Mouse (Mus musculus) adrenal gland, postnatal 10 days (tissue): ENCODE measurements around the gene Lrguk. TPM values are rescaled to one million over a fixed set of nuclear protein-coding genes. Genes with fewer than 3 reads are reported as not detected.

Experiments
- DNase-seq: peaks from one replicate; pipeline ENCODE4 v3.0.0; 2021; ENCODE audit warnings: mixed read lengths
- long read RNA-seq, 2 experiments: library from polyadenylated mRNA; stranded (forward); transcript quantifications; one replicate each; pipeline ENCODE4 v2.0.0; 2021
- total RNA-seq, 2 experiments: library from RNA; stranded (reverse); gene quantifications; 2 replicates each; pipeline ENCODE4 v1.2.3; 2021

Gene Lrguk
- under 1 TPM; 0.45 to 0.76 TPM for total RNA-seq
- long read RNA-seq, experiment 1, result 0 reads
- long read RNA-seq, experiment 2, result 0 reads

DNA sequence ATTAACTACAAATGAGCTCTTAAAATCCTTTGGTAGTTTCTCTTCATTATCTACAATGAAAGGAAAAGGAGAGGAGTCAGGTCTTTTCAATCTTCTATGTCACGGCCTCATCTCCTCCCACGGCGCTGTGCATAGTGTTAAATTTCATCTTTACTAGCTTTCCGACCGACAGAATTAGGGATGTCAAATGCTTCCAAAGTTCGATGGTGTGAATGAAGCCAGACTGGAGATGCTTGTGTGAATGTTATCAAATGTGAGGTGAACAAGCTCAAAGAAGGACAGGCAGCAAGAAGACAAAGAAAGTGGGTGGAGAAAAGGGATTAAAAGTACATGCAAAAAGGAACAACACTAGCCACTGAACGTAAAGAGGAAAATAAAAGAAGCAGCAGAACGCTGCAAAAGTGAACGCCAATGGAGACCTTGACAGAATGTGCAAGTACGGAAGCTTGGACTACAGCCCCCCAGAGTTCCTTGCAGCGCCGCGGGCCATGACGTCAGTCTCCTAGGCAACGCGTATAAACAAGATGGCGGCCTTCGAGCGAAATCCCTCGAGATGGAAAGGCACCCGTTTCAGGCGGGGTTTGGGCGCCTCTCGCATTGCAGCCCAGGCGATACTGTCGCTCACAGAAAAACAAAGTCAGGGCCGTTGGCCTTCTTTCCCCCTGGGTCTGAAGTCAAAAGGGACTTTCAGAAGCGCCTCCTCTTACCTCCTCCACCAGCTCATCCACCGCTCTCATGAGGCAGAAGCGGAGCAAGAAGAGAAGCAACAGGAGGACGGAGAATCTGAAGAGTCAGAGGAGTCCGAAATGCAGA, at the start of gene Lrguk:
Gene Lrguk (plus strand): TSS at position 516 of the 813 bp plus-strand sequence.
- DNase-seq, result peak; percentile 90

DNA sequence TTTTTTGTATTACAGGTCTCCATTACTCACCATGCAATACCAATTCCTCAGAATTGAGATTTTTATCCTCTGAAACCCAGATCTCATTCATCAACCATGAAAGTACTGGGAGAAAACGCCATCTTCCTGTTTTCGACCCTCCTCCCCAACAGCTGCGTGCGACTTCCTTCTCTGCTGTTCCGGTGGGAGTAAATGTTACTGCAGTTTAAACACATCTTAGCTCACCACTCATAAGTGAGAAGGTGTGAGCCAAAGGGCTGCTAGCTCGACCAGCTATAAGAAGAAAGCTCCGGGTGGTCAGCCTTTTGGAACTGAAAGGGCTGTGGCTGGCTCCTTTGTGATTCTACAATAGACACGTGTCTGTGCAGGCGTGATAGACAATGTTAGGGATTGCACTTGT, 46.5 kb upstream of the Lrguk start:
- DNase-seq, result no peak

DNA sequence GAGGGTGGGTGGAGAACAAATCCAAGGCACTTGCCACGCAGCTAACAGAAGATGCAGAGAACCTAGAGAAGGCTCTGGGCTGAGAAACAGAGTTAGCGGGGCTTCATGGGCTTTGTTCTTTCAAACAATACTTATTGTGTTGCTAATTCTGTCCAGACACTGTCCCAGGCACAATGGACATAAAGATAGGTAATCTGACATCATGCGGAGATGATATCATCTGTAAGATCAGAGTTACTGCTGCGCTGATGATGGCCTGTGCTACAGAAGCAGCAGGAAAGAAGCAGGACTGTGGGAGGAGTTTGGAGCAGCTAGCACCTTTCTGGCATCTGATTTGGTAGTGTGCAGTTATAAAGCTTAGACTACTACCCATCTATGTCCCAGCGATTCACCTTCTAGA, 42.1 kb upstream of the Lrguk start:
- DNase-seq, result no peak

DNA sequence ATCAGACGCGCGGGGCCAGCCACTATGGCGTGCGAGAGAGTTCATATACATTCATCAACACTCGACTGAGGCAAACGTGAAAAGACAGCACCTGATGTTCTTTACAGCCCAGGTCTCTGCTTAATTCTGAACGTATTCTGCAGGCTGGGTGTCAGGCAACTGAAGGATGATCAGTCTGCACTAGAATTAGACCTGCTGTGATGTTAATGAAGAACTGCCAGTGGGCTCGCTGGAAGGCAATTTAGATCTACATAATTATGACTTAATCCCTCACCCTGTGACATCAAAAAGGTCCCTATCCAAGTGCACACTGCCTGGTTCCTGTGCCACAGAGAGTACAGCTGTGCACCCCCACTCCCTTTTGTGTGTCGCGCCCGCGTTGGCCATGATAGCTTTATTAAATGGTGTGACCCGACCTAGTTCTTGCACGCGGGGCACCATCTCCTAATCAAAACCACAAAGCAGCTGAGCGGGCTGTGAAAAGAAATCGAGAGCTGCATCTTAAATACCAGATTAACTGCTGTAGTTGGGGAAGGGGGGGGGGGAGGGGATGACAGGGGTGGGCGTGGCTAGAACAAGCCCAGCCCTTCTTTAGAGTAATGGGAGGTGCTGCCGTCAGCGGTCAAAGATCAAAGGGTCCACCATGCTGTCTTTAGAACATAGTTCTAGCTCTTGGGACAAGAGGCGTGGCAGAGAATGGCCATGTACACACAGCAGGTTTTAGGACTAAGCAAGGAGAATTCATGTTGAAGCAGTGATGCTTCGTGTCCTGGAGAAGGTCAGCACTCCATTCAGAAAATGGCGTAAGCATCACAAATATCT, 36.8 kb upstream of the Lrguk start:
- DNase-seq, result no peak

DNA sequence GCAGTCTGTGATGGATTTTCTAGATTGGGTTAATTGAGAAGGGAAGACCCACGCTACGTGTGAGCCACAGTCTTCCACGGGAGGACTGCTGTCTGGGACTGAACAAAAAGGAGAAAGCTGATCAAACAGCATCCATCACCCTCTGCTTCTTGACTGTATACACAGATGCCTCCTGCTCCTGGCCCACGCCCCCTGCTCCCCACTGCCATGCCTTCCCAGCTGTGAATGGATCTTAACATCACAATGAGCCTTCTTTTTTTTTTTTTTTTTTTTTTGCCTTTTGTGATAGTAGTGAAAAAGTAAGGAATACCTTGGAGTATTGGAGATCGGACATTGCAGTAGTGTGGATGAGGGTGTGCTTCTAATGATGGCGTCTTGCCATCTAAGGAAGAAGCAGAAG, 35.4 kb upstream of the Lrguk start:
- DNase-seq, result no peak

DNA sequence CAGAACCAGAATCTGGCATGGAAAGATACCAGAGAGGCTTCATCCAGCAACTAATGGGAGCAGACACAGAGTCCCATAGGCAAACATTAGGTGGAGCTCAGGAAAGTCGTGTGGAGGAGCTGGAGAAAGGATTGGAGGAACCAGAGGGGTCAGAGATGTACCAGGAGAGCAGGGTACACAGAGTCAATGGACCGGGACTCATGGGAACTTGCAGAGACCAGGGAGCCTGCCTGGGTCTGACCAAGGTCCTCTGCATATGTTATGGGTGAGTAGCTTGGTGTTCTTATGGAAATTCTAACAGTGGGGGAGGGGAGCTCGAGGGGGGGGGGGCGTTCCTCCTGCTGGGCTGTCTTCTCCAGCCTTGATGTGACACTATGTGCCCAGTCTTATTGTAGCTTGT, 30.7 kb upstream of the Lrguk start:
- DNase-seq, result no peak

DNA sequence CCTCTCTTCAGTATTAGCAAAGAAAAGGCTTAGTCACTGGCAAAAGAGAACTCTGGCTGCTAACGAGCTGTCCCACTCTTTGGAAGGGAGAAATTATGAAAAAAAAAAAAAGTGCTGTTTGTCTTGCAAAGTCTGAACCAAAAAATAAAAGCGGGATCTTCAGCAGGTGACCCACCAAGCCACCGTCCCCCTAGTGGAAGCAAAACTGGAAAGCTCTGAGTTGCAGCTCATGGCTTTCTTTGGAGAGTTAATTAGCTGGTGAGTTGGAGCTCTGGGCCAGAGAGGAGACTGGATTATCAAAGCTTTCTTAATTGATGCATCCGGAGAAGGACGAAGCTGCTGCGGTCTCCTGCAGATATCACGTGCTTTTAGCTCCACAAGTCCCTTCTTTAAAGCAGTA, 29.7 kb upstream of the Lrguk start:
- no peak for DNase-seq

DNA sequence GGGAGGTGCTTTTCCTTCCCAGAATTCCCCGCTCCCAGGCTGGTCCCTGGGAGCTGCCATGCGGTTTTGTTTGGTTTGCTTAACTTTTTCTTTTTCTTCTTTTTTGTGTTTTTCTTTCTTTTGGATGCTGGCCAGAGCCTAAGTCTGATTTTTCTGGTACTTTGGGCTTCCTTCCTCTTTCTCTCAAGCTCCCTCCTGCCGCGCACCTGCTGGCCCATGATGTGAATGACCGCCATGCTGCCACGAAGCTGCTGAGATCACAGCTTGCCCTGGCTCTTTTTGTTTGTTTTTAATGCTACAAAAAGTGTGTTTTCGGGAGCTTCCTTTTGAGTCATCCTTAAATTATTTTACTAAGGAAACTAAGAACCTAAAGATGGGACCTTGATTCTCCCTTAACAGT, 28.6 kb upstream of the Lrguk start:
- DNase-seq, result no peak

DNA sequence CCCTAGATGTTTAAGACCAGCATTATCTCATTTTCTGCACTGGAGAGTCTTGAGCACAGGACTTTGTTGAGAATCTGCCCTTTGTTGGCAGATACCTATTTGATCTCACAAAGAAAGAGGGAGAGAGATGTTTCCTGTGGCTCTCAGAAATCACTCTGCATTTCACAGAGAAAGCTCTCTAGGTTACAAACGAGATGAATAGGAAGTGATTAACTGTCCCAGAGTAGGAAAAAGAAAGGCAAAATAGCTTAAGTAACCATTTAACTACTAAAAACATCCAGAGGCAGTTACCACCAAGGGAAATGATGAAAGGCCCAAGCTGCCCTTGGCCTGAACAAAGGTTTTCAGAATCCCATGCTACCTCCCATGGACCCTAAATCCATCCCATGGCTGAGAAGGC, 26.2 kb upstream of the Lrguk start:
- no peak for DNase-seq

DNA sequence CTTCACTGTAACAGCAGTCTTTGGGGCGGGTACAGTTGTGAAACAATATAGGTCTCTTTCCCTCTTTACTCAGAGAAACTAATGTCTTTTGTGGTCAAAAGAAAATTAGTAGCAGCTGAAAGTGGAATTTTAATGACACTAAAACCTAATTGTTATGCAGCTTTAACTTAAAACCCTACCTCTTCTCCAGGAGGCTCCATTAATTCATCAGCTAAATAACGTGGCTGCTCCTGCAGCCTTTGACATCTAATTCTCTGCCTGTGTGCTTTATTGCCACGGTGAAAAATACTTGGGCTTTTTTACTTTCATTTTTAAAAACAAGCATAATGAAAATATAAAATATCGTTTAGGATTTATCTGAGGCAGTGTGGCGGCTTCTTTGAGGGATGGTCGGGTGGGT, 15.8 kb upstream of the Lrguk start:
- no peak for DNase-seq

DNA sequence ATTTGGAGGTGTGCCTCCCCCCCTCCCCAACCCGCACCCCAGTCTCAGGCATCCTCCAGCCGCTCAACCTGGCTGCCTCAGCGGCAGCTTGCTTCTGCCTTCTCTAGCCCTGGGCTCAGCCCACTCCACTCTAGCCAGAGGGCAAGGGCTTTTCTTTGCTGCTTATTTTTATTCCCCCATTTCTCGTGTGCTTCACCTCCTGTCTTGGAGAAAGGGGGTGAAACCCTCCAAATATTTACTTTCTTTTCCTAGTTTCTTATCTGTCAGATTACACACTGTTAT, 439 bp downstream of the Lrguk start:
- no peak for DNase-seq

DNA sequence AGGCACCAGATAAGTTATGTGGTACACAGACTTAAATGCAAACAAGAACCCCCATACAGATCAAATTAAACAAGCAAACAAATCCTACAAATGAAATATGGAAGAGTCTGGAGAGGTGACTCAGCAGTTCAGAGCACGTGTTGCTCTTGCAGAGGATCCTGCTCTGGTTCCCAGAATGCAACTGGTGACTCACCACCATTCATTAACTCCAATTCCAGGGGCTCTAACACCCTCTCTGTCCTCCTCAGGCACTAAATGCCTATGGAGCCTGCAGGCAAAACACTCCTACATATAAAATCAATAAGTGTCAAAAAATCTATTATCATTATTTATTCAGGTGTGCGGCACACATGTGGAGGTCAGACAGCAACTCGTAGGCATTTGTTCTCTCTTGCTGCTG, 4.8 kb downstream of the Lrguk start:
- no peak for DNase-seq

DNA sequence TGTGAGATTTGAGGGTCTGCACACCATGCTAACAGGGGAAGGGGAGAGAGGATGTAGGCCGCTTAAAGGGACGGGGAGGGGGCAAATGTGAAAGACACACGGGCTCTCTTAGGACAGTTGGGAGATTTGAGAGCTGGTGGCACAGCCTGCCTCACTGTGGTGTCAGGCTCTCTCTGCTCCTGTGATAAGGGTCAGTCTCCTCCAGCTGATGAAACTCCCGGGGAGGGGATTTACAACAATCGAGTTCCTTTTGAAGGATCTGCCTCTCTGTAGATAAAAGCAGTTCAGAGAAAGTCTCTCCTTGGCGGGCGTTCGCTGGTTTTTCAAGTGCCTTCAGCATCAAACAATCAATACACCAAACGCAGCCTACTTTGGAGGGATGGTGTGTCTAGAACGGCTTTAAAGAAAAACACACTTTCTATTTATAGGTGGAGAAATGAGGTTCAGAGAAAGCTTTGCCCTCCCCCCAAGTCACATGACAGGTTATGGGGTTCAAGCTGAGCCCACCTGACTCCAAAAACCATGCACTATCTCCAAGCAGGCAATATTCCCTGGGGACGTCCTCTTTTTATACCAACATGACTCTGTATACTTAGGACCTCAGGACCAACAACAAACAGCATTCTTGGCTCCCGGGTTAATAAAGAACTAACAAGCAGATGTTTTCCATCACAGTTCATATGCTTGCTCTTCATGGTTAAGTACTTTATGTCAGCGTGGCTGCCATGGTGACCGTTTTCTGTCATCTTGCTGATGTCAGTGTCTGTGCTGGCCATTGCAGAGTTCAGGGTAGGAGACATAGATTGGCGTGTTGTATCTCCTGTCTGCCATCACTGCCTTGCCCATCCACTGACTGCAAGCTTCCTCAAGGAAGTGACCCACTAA, 5.6 kb downstream of the Lrguk start:
- DNase-seq, result no peak

DNA sequence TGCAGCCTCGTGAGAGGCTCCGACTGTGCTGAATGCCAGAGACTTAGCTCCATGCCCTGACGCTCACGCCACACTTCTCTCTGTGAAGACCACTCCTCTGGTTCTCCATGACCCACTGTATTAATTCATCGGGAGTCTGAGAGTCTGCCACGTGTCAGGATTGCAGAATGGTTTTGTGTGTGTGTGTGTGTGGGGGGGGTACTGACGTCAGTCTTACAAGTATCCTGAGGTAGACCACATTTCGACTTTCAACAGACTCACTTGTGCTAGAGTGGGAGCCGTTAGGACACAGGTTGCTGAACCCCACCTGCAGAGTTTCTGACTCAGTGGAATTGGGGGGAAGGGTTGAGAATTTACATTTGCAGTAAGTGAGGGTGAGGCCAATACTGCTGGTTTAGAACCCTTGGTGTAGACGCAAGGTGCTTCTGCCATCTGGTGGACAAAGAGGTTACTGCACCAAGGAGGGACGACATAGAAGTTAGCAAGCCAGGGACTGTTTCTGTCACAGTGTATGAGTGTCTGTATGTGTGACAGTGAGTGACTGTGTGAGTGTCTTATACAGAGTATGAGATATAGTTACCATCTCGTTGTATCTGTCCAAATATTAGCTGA, 11.5 kb downstream of the Lrguk start:
- DNase-seq, result peak; percentile 87

DNA sequence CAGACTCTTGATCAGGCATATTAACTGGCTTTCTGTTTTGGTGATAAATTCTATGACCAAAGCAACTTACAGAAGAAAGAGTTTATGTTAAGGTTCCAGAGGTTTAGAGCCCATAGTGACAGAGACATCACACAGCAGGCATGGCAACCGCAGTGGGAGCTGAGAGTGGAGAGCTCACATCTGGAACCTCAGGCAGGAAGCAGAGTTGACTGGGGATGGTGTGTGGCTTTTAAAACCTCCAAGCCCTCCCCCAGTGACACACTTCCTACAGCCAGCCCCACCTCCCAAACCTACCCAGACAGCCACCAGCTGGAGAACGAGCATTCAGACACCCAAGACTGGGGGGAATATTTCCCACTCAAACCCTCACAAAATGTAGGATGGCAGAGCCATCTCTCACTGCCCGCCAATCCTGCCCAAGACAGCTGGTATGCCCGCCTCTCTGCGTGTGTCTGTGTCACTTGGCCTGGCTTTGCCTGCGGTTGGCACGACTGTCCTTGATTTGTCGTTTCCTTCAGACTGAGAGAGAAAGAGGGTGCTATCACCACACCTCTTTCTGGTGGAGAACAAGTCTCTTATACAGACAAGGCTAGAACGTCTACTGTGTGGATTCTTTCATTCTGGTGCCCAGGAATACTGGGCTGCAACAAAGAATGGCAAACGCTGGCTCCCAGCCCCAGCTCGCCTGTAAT, 12.5 kb downstream of the Lrguk start:
- no peak for DNase-seq

DNA sequence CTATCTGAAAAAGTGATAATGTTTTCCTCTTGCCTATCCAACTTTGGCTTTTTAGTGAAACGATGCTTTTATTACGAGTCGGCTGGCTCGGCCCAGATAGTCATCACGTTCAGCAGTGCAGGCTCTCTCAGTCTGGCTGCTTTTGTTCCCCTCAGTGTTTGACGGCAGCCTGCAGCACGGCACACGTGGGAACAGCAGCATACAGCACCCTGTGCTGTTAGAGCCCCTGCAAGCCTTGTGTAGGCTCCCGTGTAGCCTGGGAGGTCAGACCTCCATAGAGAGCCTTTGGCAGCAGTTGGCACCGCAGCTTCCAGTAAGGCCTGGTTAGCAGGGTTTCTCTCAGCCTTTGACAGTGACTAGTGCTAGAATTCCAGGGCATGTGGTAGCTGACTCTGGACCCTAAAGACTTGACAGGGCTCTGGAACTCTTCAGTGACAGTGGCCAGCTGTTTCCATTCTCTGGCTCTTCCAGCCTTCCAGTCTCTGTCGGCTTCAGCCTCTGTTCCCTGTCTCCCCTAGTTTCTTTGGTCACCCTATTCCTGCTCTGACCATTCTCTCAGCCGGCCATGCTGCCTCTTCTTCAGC, 15.1 kb downstream of the Lrguk start:
- no peak for DNase-seq

DNA sequence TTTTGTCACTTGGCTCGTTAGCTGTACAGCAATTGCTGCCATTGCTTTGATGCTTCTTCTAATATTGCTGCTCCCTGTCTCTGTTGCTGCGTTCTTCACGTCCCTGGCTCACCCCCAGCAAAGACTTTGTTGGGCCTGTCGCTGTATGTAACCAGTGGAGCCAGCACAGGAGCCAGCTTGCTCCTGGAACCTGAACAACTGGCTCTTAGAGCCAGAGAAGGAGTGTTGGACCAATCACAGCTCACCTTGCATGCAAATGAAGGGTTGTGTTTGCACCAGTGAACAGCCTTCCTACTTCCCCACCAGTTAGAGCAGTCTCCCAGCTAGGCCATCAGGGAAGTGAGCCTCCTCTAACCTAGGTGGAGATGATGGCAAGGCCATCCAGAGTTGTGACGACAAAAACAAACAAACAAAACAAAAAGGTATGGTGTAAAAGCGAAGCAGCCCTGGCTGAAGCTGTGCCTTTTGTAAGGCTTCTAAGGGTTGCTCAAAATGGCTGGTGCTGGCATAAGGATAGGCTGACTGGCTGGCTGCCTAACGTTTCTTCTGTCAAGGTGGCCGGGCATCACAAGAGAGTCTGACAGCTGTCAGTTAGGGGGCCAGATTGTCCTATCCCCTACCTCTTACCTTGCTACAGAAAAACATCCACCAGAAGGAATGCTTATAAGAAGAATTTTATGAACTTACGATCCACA, 15.7 kb downstream of the Lrguk start:
- DNase-seq, result no peak

DNA sequence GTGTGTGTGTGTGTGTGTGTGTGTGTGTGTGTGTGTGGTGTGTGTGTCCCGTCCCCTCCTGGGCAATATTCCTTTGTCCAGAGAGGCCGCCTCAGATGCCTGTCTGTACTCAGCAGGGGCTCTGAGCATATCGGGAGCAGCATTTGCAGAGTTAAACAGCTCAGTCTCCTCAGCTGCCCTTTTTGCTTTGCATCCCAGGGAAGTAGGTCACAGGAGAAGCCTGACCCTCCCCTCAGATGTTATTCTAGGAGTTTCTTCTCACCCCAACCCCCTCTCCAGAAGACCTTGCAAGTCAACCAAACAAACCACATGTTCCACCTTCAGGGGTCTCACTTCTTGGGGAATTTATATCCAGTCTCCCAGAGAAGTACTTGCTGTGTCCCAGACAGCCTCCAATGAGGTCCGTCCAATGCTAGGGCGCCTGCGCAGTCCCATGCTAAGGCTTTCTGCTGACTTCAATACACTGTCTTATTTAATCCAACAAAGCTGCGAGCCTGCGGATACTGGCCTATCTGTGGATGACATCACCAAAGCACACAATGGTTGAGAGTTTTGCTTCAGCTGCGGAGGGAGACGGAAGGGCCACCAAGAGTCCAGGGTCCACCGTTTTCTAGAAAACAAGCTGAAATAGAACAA, 17.4 kb downstream of the Lrguk start:
- DNase-seq, result no peak

DNA sequence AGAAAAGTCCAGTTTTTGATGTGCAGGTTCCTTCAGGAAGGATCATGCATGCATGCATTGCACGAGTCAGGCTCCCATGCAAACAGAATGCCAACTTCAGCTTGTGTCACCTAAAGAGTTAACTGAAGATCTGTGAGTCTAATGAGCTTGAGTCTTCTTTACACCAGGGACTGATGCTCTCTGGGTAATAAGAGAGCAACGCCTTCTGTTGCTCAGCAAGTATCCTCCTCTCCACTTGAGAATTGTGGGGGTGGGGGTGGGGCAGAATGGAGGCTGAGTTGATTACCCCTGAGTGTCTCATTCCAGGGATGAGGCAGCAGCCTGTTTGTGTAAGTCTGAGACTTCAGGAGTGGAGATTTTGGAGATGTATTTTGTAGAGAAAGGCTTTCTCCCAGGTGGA, 20.2 kb downstream of the Lrguk start:
- no peak for DNase-seq

DNA sequence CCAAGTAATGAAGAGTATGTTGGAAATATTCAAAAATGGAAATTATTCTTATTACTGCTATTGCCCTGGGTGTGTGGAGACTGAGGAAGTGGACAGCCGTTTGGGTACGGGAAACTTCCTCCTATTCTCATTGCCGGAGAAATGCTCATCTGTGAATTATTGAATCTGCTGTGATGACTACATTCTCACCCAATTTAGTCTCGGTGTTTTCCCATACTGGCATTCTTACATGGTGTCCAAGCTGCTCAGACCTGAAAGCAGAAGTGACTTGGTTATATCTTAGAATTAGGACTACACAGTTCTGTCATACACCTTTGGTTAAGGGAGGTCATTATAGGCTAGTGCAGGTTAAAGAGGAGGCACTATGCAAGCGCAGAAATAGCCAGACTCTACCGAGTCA, 30.5 kb downstream of the Lrguk start:
- no peak for DNase-seq
